Mouse (Mus musculus) cerebellum, adult (tissue): Measurements from ENCODE around the gene Stard10.

ENCODE experiments used
- ATAC-seq: cut with Nextera tagmentation; 2 replicates; pipeline ENCODE4 v1.9.2; 2017; ENCODE audit warnings: mild to moderate bottlenecking, moderate library complexity, mixed read lengths; ENCODE audit not compliant: insufficient number of reproducible peaks, low FRiP score, low TSS enrichment

Stard10 gene

DNA sequence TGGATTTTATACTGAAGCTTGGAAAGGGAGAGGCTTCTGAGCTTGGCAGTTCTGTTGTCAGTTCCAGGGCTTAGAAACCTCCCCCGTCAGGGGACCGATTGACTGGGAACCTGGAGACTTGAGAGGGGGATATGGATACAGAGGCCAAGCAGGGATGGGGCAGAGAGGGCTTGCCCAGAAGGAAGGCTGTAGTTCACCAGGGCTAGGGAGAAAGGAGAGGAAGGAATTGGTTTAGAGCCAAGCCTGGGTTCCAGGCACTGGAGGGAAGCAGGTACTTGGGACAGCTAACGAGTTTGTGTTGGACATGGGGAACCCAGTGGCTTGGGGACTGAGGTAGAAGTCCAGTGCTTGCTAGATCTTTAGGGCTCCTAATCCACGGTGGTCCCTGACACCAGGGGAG, 12.7 kb downstream of the Stard10 start:
- no peak for ATAC-seq

GRCm38 (mm10) chr7:101330074-101330840, 13.4 kb downstream of the Stard10 start:
- 0 out of 2 replicates have a peak, but pooled peaks have one; percentile 4 for ATAC-seq

GRCm38 (mm10) chr7:101330841-101331173, 13.9 kb downstream of the Stard10 start:
- ATAC-seq, result peak; percentile 62; the same call in 1 of the 2 replicates

DNA sequence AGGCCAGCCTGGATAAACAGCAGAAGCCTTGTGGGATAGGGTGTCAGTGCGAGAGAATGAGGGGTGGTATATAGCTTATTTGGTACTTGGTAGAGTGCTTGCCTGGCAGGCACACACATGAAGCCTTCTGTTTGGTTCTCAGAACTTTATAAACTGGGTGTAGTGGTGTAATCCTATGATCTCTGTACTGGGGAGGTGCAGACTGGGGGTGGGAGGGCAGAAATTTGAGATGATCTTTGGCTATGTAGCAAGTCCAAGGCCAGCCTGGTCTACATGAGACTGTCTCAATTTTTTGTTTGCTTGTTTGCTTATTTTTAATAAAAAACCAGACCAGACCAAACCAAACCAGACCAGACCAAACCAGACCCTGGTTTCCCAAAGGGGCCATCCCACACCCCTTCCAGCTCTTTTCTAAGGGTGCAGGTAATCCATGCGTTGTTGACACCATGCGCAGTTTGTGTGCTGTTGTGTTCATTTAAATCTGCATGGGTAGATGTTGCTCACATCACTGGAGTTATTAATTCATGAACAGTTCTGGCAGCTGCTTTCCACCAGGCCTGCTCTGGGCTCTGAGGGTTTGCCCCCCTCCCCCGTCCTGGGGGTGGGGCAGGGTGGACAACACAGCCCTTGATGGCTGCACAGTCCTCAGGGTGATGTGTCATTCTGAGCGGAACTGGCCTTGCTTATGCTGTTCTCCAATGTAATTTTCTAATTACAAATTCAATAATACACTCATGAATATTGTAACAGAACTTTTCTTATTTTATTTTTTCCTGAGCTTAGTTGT, 15.4 kb downstream of the Stard10 start:
- ATAC-seq, result no peak

- ATAC-seq, result peak; percentile 51; the same call in 1 of the 2 replicates
These were observed 18.3 kb downstream of the Stard10 start for GRCm38 (mm10) chr7:101335228-101335627.

GRCm38 (mm10) chr7:101336686-101337085, 19.8 kb downstream of the Stard10 start:
- ATAC-seq, result no peak

DNA sequence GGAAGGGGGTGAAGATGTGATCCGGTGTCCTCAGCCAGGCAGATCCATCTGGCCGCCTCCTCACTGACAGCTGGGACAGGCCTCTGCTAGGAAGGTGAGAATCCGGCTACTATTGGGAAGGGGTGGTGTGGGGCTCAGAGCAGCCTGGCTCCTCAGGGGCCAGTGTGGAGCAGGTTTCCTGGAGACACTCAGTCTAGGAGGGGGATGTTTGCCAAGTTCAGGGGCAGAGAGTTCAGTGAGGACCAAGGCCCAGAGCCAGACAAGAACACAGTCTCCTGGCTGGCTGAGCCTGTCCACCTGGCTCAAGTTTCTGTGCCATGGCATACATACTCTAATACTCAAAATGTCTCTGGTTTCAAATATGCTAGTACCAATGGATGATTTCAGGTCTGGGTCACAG, 20.5 kb downstream of the Stard10 start:
- 0 out of 2 replicates have a peak, but pooled peaks have one; percentile 12 for ATAC-seq

GRCm38 (mm10) chr7:101341405-101341804, 24.5 kb downstream of the Stard10 start:
- ATAC-seq, result no peak

DNA sequence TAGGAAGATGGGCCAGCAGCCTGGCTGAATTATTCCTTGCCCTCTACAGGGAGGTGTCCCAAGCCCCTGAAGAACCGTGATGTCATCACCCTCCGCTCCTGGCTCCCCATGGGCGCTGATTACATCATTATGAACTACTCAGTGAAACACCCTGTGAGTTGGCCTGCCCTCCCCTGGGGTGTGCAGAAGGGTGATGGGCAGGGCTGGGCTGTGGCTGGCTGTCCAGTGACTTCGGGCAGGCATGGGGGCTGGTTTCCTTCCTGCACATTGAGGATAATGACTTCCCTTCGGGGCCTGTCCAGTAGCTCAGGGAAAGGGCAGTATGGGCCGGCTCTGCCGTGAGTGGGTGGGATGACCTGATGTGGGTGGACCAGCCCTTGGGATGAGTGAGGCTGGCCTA, 26.2 kb downstream of the Stard10 start:
- no peak for ATAC-seq

GRCm38 (mm10) chr7:101344892-101345291, 28.0 kb downstream of the Stard10 start:
- no peak for ATAC-seq

- ATAC-seq, result no peak
These were observed 30.1 kb downstream of the Stard10 start for GRCm38 (mm10) chr7:101346991-101347390.

DNA sequence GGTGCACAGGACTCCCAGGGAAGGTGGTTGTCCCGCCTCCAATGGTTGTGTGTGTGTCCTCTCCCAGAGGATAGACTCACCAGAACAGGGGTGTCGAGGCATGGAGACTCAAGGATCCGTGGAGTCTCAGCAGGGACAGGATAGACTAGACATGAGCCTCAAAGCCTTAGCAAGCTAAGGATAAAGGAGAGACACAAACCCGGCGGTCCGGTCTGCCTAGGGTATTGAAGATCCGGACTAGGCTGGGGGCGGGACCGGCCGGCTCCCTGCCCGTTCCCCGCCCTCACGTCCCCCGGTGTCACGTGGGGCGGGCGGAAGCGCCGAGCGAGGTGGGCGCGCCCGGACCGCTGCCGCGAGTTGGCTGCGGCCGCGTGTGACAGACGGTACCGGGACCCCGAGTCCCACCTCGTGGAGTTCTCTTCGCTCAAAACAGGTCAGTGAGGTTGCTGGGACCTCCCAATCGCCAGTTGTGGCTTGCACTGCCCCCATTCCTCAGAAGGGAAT, 30.9 kb downstream of the Stard10 start, which contains the start of gene Arap1:
Gene Arap1, plus strand, starts transcription at position 301 of the 504 bp plus-strand sequence.
- ATAC-seq, result no peak; the same call in 1 of the 2 replicates

DNA sequence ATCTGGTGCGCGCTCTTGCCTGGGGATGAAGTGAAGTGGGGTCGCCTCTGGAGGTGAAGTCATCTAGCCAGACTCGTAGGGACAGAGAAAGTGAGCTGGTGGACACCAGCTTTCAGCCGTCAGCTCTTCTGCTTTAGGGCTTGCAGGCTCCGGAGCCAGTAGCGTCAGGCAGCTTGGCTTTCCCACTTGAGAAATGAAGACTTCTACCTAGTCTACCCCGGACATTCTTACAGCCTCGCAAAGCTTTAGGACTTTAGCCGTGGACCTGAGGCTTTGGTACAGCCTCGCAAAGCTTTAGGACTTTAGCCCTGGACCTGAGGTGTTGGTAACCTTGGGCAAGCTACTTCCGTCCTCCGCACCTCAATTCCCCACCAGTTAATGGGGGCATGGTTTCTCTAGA, 31.4 kb downstream of the Stard10 start:
- ATAC-seq, result no peak

DNA sequence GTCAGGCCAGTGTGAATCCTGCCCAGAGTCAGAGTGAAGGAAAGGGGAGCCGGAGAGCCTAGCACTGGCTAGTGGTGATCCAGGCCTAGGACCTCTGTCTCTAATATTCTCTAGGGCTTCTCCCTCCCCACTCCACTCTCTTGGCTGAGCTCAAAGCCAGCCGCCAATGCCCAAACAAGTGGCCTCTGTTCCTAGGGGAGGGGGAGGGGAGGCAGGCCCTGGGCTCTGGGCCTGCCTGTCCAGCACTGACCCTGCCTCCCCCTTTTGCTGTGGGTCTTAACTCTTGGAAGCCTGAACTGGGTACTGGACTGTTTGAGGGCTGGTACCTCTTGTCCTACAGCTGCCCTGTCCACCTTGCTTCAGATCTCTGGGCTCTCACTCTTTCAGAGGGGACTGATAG, 33.0 kb downstream of the Stard10 start:
- ATAC-seq, result 0 out of 2 replicates have a peak, but pooled peaks have one; percentile 32

DNA sequence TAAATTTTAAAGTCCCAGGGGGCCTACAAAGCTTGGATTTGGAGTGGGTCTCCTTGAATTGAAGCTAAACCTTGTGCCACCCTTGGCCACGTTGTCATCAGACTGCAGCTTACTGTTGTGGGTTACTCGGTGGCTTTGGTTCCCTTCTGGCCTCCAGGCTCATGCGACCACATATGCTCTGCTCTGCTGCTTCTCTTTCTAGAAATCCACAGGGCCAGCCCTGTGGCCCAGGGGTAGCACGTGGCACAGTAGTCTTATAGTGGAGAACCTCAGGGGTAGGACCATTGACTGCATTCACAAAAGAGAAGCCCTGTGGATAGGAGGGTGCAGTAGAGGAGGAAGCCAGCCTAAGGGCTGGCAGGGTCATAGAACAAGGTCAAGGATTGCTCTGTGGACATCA, 35.5 kb downstream of the Stard10 start:
- ATAC-seq, result no peak

DNA sequence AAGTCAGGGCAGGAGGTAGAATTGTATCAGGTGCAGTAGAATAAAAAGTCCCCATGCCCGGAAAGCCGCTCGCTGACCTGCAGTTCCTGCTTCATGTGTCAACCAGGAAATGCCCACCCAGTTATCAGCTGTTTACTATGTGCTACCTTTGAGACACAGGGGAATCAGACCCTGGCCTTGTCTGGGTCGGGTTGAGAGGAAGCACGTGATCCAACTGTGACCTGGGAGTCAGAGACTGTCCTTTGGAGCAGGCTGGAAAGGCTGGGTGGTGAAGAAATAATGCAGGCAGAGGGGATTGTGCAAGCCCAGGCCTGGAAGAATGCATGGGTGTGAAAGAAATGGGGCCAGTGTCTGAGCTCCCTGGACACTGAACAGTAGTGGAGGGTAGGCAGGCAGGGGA, 37.5 kb downstream of the Stard10 start:
- no peak for ATAC-seq

GRCm38 (mm10) chr7:101355551-101356100, 38.7 kb downstream of the Stard10 start:
- no peak for ATAC-seq

DNA sequence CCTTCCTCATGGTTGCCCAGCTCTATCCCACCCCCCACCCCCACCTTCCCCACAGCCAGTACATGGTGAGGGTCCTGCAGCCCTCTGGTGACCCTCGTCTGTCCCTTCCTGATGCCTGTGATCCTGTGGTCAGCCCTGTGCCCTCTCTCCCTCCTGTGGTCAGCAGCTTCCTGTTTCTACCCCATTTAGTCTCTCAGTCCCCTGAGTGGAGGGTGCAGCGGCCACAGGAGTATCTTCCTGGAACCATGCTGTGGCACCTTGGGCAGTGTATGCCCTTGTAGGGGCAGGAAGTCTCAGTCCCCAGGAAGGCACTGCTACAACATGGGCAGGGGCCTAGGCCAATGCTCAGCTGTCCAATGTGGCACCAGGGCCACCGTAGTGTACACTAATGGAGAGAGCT, 40.0 kb downstream of the Stard10 start:
- no peak for ATAC-seq

DNA sequence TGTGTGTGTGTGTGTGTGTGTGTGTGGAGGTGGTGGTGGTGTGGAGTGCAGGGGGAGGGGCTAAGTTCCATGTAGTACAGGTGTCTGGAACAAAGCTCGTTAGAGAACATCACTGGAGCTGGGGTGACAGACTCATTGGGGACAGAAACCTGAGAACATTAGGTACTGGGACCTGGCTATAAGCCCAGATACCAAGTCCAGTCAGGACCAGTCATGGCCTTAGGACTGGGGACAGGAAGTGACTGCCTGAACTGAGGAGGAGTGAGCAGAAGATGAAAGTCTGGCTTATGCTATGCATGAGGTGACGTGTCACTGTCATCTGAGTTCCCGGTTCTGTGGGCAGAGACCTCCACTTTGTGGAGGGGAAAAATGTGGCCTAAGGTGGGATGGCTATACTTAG, 43.5 kb downstream of the Stard10 start:
- no peak for ATAC-seq

DNA sequence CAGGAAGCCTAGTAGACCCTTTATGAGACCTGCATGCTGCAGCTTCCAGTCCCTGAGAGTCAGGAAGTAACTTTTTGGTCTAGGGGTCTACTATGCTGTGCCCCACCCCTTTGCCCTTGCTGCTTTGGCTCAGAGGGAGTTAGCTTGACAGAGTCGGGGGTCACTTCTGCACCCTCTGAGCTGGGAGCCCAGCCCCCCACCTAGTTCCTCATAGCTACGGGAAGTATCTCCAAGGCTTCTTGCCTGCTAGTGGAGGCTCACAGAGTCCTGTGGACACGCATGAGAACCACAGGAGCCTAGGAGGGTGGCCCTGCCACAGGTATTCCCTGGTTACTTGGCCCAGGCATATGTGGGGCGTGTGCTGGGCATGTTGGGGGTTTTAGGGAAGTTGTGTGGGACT, 44.1 kb downstream of the Stard10 start:
- ATAC-seq, result no peak

- ATAC-seq, result no peak
These were observed 44.9 kb downstream of the Stard10 start for GRCm38 (mm10) chr7:101361767-101362166.
